18 mouse cellular contexts compared by ENCODE assay signal in the genomic region with DNA sequence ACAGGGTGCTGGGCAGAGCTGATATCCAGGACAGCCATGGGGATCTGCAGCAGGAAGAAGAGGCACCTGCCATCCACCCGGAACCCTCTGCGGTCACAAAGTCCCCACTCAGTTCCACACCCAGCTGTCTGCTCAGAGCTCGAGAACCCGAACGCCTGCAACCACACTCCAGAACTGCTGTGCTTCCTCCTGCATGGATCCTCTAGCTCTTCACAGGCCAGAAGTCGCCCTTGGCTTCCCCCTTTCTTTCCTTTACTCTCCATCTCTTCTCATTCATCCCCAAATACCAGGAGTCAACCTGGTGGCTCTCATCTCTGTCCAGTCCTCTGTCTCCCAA. TPM values are rescaled to one million over a fixed set of nuclear protein-coding genes. Genes with fewer than 3 reads are reported as not detected.
A peak's percentile ranks its signal among the peaks of the same experiment; 100 is the strongest.
DNase-seq lines count a peak whose midpoint lies in the region; ATAC-seq and TF ChIP-seq lines count a peak whose summit lies in the region.
"Had no signal": no experiment of that assay in that cellular context is flagged by ENCODE, and none has a peak within 500 bp of the region (broad histone marks: within the 10 kb centered on the region; RNA-seq: fewer than 3 reads in every experiment).

No protein-coding gene starts in this region.

- no peaks in the 10 kb centered on the region for H3K27me3 ChIP-seq in midbrain, embryonic 10.5 days (ENCODE audit: low read depth, poor library complexity, severe bottlenecking)
- H3K27me3 ChIP-seq in midbrain, embryonic 13.5 days: no peaks in the 10 kb centered on the region
- no peaks in the 10 kb centered on the region for H3K27me3 ChIP-seq in thymus, adult 2 months (ENCODE audit: control insufficient read depth, insufficient read depth, low read length)
- no peaks in the 10 kb centered on the region; the same call in 1 of the 2 replicates for H3K27me3 ChIP-seq in heart, embryonic 11.5 days (ENCODE audit: control insufficient read depth, insufficient read depth, low read length)
- no peaks in the 10 kb centered on the region for H3K27me3 ChIP-seq in forebrain, embryonic 13.5 days
- H3K27me3 ChIP-seq: embryonic facial prominence, embryonic 12.5 days had no signal

- ATAC-seq in midbrain, embryonic 13.5 days: no peak
- ATAC-seq in heart, embryonic 11.5 days (replicated peaks; ENCODE audit: insufficient number of reproducible peaks, low FRiP score, low TSS enrichment): no peak
- ATAC-seq in forebrain, embryonic 13.5 days: no peak
- ATAC-seq: forebrain, embryonic 14.5 days; forebrain, embryonic 16.5 days had no signal

- no peak for TF ChIP-seq POLR2A in thymus, adult 2 months (IDR thresholded peaks at IDR 0.05; ENCODE audit: control insufficient read depth, extremely low read depth, insufficient read depth, low read length, poor library complexity)

- H3K36me3 ChIP-seq in midbrain, embryonic 10.5 days: no peaks in the 10 kb centered on the region
- no peaks in the 10 kb centered on the region for H3K36me3 ChIP-seq in midbrain, embryonic 13.5 days
- H3K36me3 ChIP-seq in thymus, adult 2 months (ENCODE audit: control insufficient read depth, insufficient read depth, low read length): peaks cover 12% of the 10 kb centered on the region; the same call in 1 of the 2 replicates
- H3K36me3 ChIP-seq in heart, embryonic 11.5 days (ENCODE audit: control insufficient read depth, insufficient read depth, low read length): no peaks in the 10 kb centered on the region
- no peaks in the 10 kb centered on the region for H3K36me3 ChIP-seq in forebrain, embryonic 13.5 days (ENCODE audit: poor library complexity, severe bottlenecking)
- H3K36me3 ChIP-seq: embryonic facial prominence, embryonic 10.5 days; embryonic facial prominence, embryonic 12.5 days had no signal

- H3K4me2 ChIP-seq in midbrain, embryonic 13.5 days (replicated peaks): no peak overlapping the region
- H3K4me2 ChIP-seq in heart, embryonic 11.5 days: no peak overlapping the region
- H3K4me2 ChIP-seq in forebrain, embryonic 13.5 days: no peak overlapping the region
- H3K4me2 ChIP-seq: embryonic facial prominence, embryonic 12.5 days had no signal

- peaks cover 52% of the 10 kb centered on the region for H3K4me1 ChIP-seq in midbrain, embryonic 10.5 days
- peaks cover 41% of the 10 kb centered on the region for H3K4me1 ChIP-seq in midbrain, embryonic 13.5 days (replicated peaks)
- peaks cover 47% of the 10 kb centered on the region for H3K4me1 ChIP-seq in thymus, adult 2 months (replicated peaks; ENCODE audit: control insufficient read depth, insufficient read depth, low read length)
- H3K4me1 ChIP-seq in heart, embryonic 11.5 days (ENCODE audit: control insufficient read depth, insufficient read depth, low read length): 0 out of 2 replicates have a peak, but pooled peaks cover 3% of the 10 kb centered on the region
- H3K4me1 ChIP-seq in forebrain, embryonic 13.5 days: peaks cover 33% of the 10 kb centered on the region
- H3K4me1 ChIP-seq: embryonic facial prominence, embryonic 12.5 days had no signal

- DNase-seq in midbrain, embryonic 10.5 days (ENCODE audit: low spot score): no peak
- no peak for DNase-seq in thymus, adult 2 months
- DNase-seq in thymus, postnatal 10 days (ENCODE audit: low spot score in 2 of 2): no peak
- DNase-seq in MEL-GATA-1-ER (ENCODE audit: extremely low read depth, low read depth): peak; percentile 43
- DNase-seq: adrenal gland, adult 8-10 months; adrenal gland, postnatal 14 days; adrenal gland, postnatal 36 days; cerebellum, adult 11-12 months; cerebellum, adult 2 months; cerebellum, adult 9-10 months; cerebellum, postnatal 25 days had no signal

- H3K9me3 ChIP-seq in midbrain, embryonic 10.5 days (replicated peaks): no peaks in the 10 kb centered on the region
- no peaks in the 10 kb centered on the region for H3K9me3 ChIP-seq in midbrain, embryonic 13.5 days
- H3K9me3 ChIP-seq in heart, embryonic 11.5 days (replicated peaks; ENCODE audit: control insufficient read depth, low read length): no peaks in the 10 kb centered on the region
- H3K9me3 ChIP-seq in forebrain, embryonic 13.5 days (replicated peaks): no peaks in the 10 kb centered on the region
- H3K9me3 ChIP-seq: embryonic facial prominence, embryonic 10.5 days; embryonic facial prominence, embryonic 12.5 days had no signal

- no peak overlapping the region for H3K4me3 ChIP-seq in midbrain, embryonic 10.5 days
- H3K4me3 ChIP-seq in midbrain, embryonic 13.5 days (replicated peaks): no peak overlapping the region
- 0 out of 2 replicates have a peak overlapping the region, but pooled peaks have one; percentile 36 for H3K4me3 ChIP-seq in thymus, adult 2 months (ENCODE audit: control insufficient read depth, insufficient read depth, low read length)
- H3K4me3 ChIP-seq in heart, embryonic 11.5 days (ENCODE audit: low read depth, low read length): no peak overlapping the region
- no peak overlapping the region for H3K4me3 ChIP-seq in forebrain, embryonic 13.5 days
- H3K4me3 ChIP-seq: embryonic facial prominence, embryonic 10.5 days; embryonic facial prominence, embryonic 12.5 days had no signal

- TF ChIP-seq CTCF in thymus, adult 2 months (IDR thresholded peaks at IDR 0.05; ENCODE audit: borderline replicate concordance, control insufficient read depth, extremely low read depth, insufficient read depth, low read length, poor library complexity): no peak

- H3K9ac ChIP-seq in midbrain, embryonic 13.5 days (replicated peaks): no peak overlapping the region
- H3K9ac ChIP-seq in heart, embryonic 11.5 days (ENCODE audit: low read depth, low read length): no peak overlapping the region
- H3K9ac ChIP-seq in forebrain, embryonic 13.5 days: no peak overlapping the region
- H3K9ac ChIP-seq: embryonic facial prominence, embryonic 12.5 days had no signal

- peak overlapping the region; percentile 3; the same call in 1 of the 2 replicates for H3K27ac ChIP-seq in midbrain, embryonic 10.5 days (replicated peaks)
- no peak overlapping the region for H3K27ac ChIP-seq in midbrain, embryonic 13.5 days
- peak overlapping the region; percentile 78 for H3K27ac ChIP-seq in thymus, adult 2 months (ENCODE audit: control insufficient read depth, insufficient read depth, low read length)
- no peak overlapping the region for H3K27ac ChIP-seq in heart, embryonic 11.5 days (ENCODE audit: low read depth, low read length)
- H3K27ac ChIP-seq in forebrain, embryonic 13.5 days: no peak overlapping the region
- H3K27ac ChIP-seq: embryonic facial prominence, embryonic 10.5 days; embryonic facial prominence, embryonic 12.5 days had no signal

- whole genome bisulfite sequencing in midbrain, embryonic 10.5 days: 96% methylated on average over 6 of the region's 6 CpGs
- WGBS in midbrain, embryonic 13.5 days: 93% methylated on average over 6 of the region's 6 CpGs
- 69% methylated on average over 6 of the region's 6 CpGs for WGBS in thymus, adult 2 months
- WGBS in heart, embryonic 11.5 days (ENCODE audit: insufficient replicate concordance): 80% methylated on average over 6 of the region's 6 CpGs
- WGBS in forebrain, embryonic 13.5 days: 97% methylated on average over 6 of the region's 6 CpGs

RNA-seq across cellular contexts. Expression of a gene that starts 32.3 kb away (rescaled TPM):
- 0.06 and 0.16 TPM in 2 replicates for polyA plus RNA-seq in midbrain, embryonic 10.5 days (2016; fragmentation: Nextera tagmentation; extraction: Ambion mirVana)
- 0.38 and 0.63 TPM in 2 replicates for polyA plus RNA-seq in midbrain, embryonic 13.5 days (2015; fragmentation: Nextera tagmentation; extraction: Ambion mirVana)
- 77.5 and 94.1 TPM in 2 replicates for polyA plus RNA-seq in thymus, adult 2 months (2012; rRNA removed)
- polyA plus RNA-seq in heart, embryonic 11.5 days (2014; fragmentation: Nextera tagmentation; extraction: Ambion mirVana): 0.14 TPM in 1 of 2 replicates, not detected in the other
- 0.14 and 0.34 TPM in 2 replicates for polyA plus RNA-seq in forebrain, embryonic 13.5 days (2015; fragmentation: Nextera tagmentation; extraction: Ambion mirVana)

RNA-seq across cellular contexts. Expression of a gene that starts 42.1 kb away (rescaled TPM):
- 8.9 and 16.8 TPM in 2 replicates for polyA plus RNA-seq in midbrain, embryonic 10.5 days (2016; fragmentation: Nextera tagmentation; extraction: Ambion mirVana)
- polyA plus RNA-seq in midbrain, embryonic 13.5 days (2015; fragmentation: Nextera tagmentation; extraction: Ambion mirVana): 8.0 and 10.5 TPM in 2 replicates
- polyA plus RNA-seq in thymus, adult 2 months (2012; rRNA removed): 181 and 217 TPM in 2 replicates
- polyA plus RNA-seq in heart, embryonic 11.5 days (2014; fragmentation: Nextera tagmentation; extraction: Ambion mirVana): 7.2 and 8.0 TPM in 2 replicates
- 8.4 and 11.0 TPM in 2 replicates for polyA plus RNA-seq in forebrain, embryonic 13.5 days (2015; fragmentation: Nextera tagmentation; extraction: Ambion mirVana)

Comparison
In these comparisons a context has a peak if more than half of its experiments do, and no peak if none do; other contexts are left out.
1. H3K27ac ChIP-seq: peak in midbrain, embryonic 10.5 days (single experiment) and thymus, adult 2 months (single experiment); none in midbrain, embryonic 13.5 days (single experiment), heart, embryonic 11.5 days (single experiment) and forebrain, embryonic 13.5 days (single experiment).
2. RNA of a gene that starts 32.3 kb away (polyA plus RNA-seq): 77.5 to 94.1 TPM in thymus, adult 2 months; 0.38 to 0.63 TPM in midbrain, embryonic 13.5 days, 0.14 to 0.34 TPM in forebrain, embryonic 13.5 days, 0.06 to 0.16 TPM in midbrain, embryonic 10.5 days and 0.14 TPM in heart, embryonic 11.5 days; every median in the first group is over 10 times any median in the second.
3. RNA of a gene that starts 42.1 kb away (polyA plus RNA-seq): 181 to 217 TPM in thymus, adult 2 months; 8.9 to 16.8 TPM in midbrain, embryonic 10.5 days, 8.4 to 11.0 TPM in forebrain, embryonic 13.5 days, 8.0 to 10.5 TPM in midbrain, embryonic 13.5 days and 7.2 to 8.0 TPM in heart, embryonic 11.5 days; every median in the first group is over 10 times any median in the second.